Mouse (Mus musculus): ENCODE measurements around the gene Ncbp2.

Ncbp2 gene

DNA sequence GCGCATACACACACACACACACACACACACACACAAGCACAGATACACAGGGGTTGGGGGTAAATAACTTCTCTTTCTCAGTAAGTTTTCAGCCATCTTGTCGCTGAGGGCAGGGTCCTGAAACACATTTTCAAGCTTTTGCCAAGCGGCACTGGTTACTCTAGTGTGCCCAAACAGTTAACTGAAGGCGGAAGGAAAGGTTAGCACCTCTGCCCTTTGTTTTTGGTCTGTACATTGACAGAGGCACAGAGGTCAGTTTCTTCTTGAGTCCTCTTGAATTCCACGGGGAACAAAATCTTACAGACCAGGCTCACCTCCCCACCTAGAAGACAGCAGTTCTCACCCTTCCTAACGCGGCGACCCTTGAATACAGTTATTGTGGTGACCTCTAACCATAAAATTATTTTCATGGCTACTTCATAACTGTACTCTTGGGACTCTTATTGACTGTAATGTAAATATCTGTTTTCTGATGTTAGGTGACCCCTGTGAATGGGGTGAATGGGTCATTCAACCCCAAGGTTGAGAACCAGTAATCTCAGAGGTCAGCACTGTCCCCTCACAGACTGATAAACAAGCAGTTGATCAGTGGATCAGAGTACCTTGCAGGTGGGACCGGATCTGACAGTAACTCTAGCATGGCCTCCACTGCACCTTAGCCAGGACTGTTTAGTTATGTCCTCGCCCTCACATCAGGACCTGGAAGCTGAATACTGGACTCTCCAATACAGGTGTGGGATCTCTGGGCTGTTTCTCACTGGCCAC, 60.4 kb downstream of the Ncbp2 start:
- DNase-seq (ENCODE audit: low spot score in 2 of 2), result no peak

DNA sequence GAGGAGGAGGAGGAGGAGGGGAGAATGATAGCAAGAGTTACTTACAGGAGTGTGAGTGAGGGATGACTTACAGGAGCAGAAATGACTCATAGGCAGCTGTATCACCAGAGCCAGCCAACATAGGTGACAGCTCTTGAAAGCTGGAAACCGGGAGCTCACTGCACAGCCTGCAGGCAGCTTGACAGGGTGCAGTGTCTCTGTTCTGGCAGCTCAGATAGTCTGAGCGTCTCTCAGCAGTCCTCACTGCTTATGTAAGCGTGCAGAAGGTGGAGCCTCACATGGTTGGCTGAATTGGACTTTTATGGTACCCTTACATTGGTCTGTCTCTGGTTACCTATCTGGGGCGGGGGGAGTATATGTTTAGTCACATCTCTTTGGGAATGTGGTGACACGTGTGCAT, 61.6 kb downstream of the Ncbp2 start:
- DNase-seq (ENCODE audit: low spot score in 2 of 2), result peak; percentile 31 to 39

DNA sequence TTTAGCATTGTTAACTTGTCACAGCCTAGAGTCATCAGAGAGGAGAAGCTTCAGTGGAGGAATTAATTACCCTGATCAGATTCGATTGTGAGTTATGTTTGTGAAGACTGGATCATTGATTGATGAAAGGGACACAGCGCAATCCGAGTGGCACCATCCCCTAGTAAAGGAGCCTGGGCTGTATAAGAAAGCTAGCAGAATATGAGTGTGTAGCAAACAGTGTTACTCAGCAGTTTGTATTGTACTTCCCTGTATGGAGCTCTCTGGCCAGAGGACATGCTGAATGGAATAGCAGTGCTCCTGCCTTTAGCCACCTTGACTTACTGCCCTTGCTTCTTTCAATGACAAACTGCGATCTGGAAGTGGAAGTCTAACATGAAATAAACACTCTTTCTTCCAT, 62.0 kb downstream of the Ncbp2 start:
- no peak for DNase-seq (ENCODE audit: low spot score in 2 of 2)
